Mouse (Mus musculus): ENCODE data around the gene Fau. TPM values are rescaled to one million over a fixed set of nuclear protein-coding genes. Genes with fewer than 3 reads are reported as not detected.

The Fau gene
- 831 and 861 TPM in 2 replicates for polyA plus RNA-seq (2016; fragmentation: Nextera tagmentation; extraction: Ambion mirVana)

DNA sequence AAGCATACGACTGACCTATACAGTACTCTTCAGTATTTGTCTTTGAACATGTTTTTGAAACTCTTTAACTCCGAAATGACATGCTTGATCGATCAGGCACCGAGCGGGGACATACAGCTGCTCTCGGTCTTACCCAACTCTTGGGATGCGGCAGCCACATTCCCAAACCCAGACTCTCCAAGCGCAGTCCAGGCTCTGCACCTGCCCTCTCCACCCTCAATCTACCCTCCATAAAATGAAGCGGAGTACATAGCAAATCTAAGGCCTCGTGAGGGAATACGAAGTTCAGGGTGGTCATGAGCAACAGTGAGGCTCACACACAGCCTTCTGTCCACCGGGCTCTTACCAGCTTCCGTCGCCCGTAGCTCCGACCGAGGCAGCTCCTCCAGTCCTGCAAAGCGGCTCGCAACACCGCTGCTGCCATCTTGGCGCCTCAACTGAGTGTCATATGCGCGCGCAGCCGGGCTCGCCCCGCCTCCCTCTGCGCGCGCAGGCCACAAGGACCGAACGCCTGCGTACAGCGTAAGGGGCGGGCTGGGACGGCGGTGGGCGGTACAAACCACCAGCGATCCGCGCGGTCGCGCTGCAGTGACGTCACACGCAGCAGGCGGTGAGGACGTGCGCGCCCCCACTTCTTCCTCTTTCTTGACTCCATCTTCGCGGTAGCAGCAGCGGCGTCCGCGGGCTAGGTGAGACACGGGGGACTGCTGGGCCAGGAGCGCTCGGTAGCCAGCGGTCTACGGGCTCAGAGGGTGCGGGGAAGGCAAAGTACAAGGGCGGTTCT is at the start of gene Fau, which contains the start of gene Mrpl49:
Gene Fau (plus strand): TSS at position 532 of the 784 bp plus-strand sequence.
Gene Mrpl49 (minus strand): TSS at position 473 of the 784 bp plus-strand sequence.
- peaks cover 61% of the 10 kb centered on the region for H3K36me3 ChIP-seq (replicated peaks)
- peak; percentile 99 for DNase-seq (ENCODE audit: low spot score)

DNA sequence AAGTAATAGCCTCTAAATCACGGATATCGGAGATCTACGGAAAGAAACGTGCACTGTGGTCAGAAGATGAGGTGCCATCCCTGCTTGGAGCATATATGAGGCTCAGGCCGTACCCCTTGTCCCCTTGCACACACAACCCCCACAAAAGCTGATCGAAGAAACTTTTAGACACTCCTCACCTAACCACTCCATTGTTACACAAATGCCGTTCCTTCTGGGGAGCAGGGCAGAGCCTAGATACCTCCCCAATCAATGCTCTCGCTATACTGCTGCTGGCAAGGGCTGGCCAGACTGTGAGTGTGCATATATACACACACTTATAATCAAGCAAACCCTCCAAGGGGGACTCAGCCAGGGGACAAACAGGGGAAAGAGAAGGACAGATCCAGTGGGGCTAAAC is 48.5 kb upstream of the Fau start:
- no peaks in the 10 kb centered on the region for H3K36me3 ChIP-seq (replicated peaks)
- no peaks in the 10 kb centered on the region for H3K9me3 ChIP-seq
- no peak overlapping the region for H3K4me3 ChIP-seq
- H3K27me3 ChIP-seq (replicated peaks; ENCODE audit: low read depth, poor library complexity, severe bottlenecking): peaks cover 10% of the 10 kb centered on the region
- no peak overlapping the region for H3K27ac ChIP-seq (replicated peaks)
- 74% methylated on average over 8 of the region's 8 CpGs for WGBS
- no peak for DNase-seq (ENCODE audit: low spot score)
- peaks cover 5% of the 10 kb centered on the region; the same call in 1 of the 2 replicates for H3K4me1 ChIP-seq

More for the DNA sequence above, at the start of gene Fau, which contains the start of gene Mrpl49:
- Histone ChIP-seq H3K27ac (replicated peaks) (peak within 1 kb of the TSS; percentile 90), H3K4me1 (peaks cover 37% of the 10 kb centered on the region), H3K27me3 (replicated peaks; ENCODE audit: low read depth, poor library complexity, severe bottlenecking) (no peaks in the 10 kb centered on the region), H3K9me3 (no peaks in the 10 kb centered on the region), H3K4me3 (peak within 1 kb of the TSS; percentile 70)
- under 1% methylated on average over 63 of the region's 63 CpGs for WGBS

- peaks cover 48% of the 10 kb centered on the region for H3K27me3 ChIP-seq (replicated peaks; ENCODE audit: low read depth, poor library complexity, severe bottlenecking)
- no peak overlapping the region for H3K27ac ChIP-seq (replicated peaks)
- WGBS: 86% methylated on average over 10 of the region's 10 CpGs
Measured at GRCm38 (mm10) chr19:6013691-6014090, 44.0 kb upstream of the Fau start.

GRCm38 (mm10) chr19:6014991-6015510 is 42.6 kb upstream of the Fau start:
- Histone ChIP-seq H3K9me3 (no peaks in the 10 kb centered on the region), H3K4me1 (peaks cover 24% of the 10 kb centered on the region), H3K36me3 (replicated peaks) (no peaks in the 10 kb centered on the region), H3K4me3 (peak overlapping the region; percentile 68), H3K27me3 (replicated peaks; ENCODE audit: low read depth, poor library complexity, severe bottlenecking) (peaks cover 48% of the 10 kb centered on the region), H3K27ac (replicated peaks) (peak overlapping the region; percentile 80)
- peak; percentile 63 for DNase-seq (ENCODE audit: low spot score)
- WGBS: 2% methylated on average over 18 of the region's 18 CpGs

More at GRCm38 (mm10) chr19:6013691-6014090, 44.0 kb upstream of the Fau start:
- no peaks in the 10 kb centered on the region for H3K36me3 ChIP-seq (replicated peaks)
- no peak for DNase-seq (ENCODE audit: low spot score)
- H3K4me1 ChIP-seq: peaks cover 24% of the 10 kb centered on the region
- H3K9me3 ChIP-seq: no peaks in the 10 kb centered on the region
- H3K4me3 ChIP-seq: no peak overlapping the region

DNA sequence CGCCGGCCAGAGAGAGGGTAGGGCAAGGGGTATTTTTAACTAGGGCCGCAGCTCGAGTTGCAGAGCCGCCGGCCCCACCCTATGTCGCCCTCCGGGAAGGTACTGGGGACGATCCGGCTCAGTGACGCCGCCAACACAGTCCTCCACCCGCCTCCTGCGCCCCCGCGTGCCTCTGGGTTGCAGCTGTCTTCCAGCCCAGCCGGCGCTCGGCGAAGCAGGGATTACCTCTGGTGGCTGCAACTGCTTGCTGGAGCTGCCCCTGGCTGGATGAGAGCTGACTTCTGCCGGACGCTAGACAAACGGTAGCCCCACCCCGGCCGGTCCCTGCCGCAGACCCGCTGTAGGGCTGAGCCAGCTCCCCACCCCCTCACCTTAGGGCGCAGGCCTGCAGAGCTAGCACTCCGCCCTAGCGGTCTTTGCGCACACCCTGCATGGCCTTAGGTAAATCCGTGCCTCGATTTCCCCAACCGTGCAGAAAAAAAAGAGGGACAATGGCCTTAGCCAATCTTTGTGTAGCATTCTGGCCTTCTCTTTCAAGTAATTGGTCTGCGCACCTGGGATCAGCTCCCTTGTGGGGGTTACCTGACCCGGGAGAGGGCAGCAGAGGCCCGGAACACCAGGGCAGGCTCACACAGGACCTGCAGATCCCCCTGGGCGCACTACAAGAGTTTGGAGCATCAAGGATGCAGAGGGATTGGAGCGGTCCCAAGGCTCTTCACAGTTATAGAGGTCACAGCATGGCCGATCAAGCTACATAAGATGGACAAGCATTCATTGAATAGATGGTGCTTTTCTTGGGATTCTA is 41.9 kb upstream of the Fau start, which contains the start of gene Capn1:
Gene Capn1 (minus strand): TSS at position 387 of the 805 bp plus-strand sequence.
- no peaks in the 10 kb centered on the region for H3K9me3 ChIP-seq
- DNase-seq (ENCODE audit: low spot score): peak; percentile 82
- peak within 1 kb of the TSS; percentile 68 for H3K4me3 ChIP-seq
- peaks cover 48% of the 10 kb centered on the region for H3K27me3 ChIP-seq (replicated peaks; ENCODE audit: low read depth, poor library complexity, severe bottlenecking)
- H3K27ac ChIP-seq (replicated peaks): peak within 1 kb of the TSS; percentile 80
- H3K4me1 ChIP-seq: peaks cover 24% of the 10 kb centered on the region
- H3K36me3 ChIP-seq (replicated peaks): no peaks in the 10 kb centered on the region
- WGBS: 2% methylated on average over 40 of the region's 40 CpGs

GRCm38 (mm10) chr19:6016532-6016931 is 41.1 kb upstream of the Fau start:
- Histone ChIP-seq H3K9me3 (no peaks in the 10 kb centered on the region), H3K27me3 (replicated peaks; ENCODE audit: low read depth, poor library complexity, severe bottlenecking) (peaks cover 48% of the 10 kb centered on the region), H3K27ac (replicated peaks) (no peak overlapping the region), H3K4me3 (0 out of 2 replicates have a peak overlapping the region, but pooled peaks have one; percentile 68), H3K4me1 (peaks cover 24% of the 10 kb centered on the region), H3K36me3 (replicated peaks) (no peaks in the 10 kb centered on the region)
- 42% methylated on average over 7 of the region's 7 CpGs for WGBS
- no peak for DNase-seq (ENCODE audit: low spot score)

- DNase-seq (ENCODE audit: low spot score): peak; percentile 87
- 31% methylated on average over 15 of the region's 15 CpGs for WGBS
- no peak overlapping the region for H3K27ac ChIP-seq (replicated peaks)
- H3K36me3 ChIP-seq (replicated peaks): no peaks in the 10 kb centered on the region
- H3K4me1 ChIP-seq: peaks cover 24% of the 10 kb centered on the region
- H3K9me3 ChIP-seq: no peaks in the 10 kb centered on the region
- peaks cover 45% of the 10 kb centered on the region for H3K27me3 ChIP-seq (replicated peaks; ENCODE audit: low read depth, poor library complexity, severe bottlenecking)
- H3K4me3 ChIP-seq: no peak overlapping the region
Measured at GRCm38 (mm10) chr19:6018142-6019089, 39.2 kb upstream of the Fau start.

GRCm38 (mm10) chr19:6020276-6020675 is 37.4 kb upstream of the Fau start:
- Histone ChIP-seq H3K27ac (replicated peaks) (no peak overlapping the region), H3K9me3 (no peaks in the 10 kb centered on the region), H3K36me3 (replicated peaks) (no peaks in the 10 kb centered on the region), H3K4me3 (no peak overlapping the region), H3K4me1 (peaks cover 17% of the 10 kb centered on the region), H3K27me3 (replicated peaks; ENCODE audit: low read depth, poor library complexity, severe bottlenecking) (peaks cover 30% of the 10 kb centered on the region)
- no peak for DNase-seq (ENCODE audit: low spot score)
- 57% methylated on average over 3 of the region's 3 CpGs for WGBS

GRCm38 (mm10) chr19:6023059-6023458 is 34.6 kb upstream of the Fau start:
- 67% methylated on average over 8 of the region's 8 CpGs for WGBS
- Histone ChIP-seq H3K27ac (replicated peaks) (no peak overlapping the region), H3K9me3 (no peaks in the 10 kb centered on the region), H3K27me3 (replicated peaks; ENCODE audit: low read depth, poor library complexity, severe bottlenecking) (0 out of 2 replicates have a peak, but pooled peaks cover 3% of the 10 kb centered on the region), H3K4me3 (no peak overlapping the region), H3K4me1 (peaks cover 3% of the 10 kb centered on the region; the same call in 1 of the 2 replicates), H3K36me3 (replicated peaks) (no peaks in the 10 kb centered on the region)
- no peak for DNase-seq (ENCODE audit: low spot score)

GRCm38 (mm10) chr19:6023930-6024329 is 33.7 kb upstream of the Fau start:
- 82% methylated on average over 7 of the region's 7 CpGs for WGBS
- Histone ChIP-seq H3K27me3 (replicated peaks; ENCODE audit: low read depth, poor library complexity, severe bottlenecking) (0 out of 2 replicates have a peak, but pooled peaks cover 3% of the 10 kb centered on the region), H3K4me1 (peaks cover 3% of the 10 kb centered on the region; the same call in 1 of the 2 replicates), H3K4me3 (no peak overlapping the region), H3K27ac (replicated peaks) (no peak overlapping the region), H3K36me3 (replicated peaks) (no peaks in the 10 kb centered on the region), H3K9me3 (no peaks in the 10 kb centered on the region)
- DNase-seq (ENCODE audit: low spot score): no peak

DNA sequence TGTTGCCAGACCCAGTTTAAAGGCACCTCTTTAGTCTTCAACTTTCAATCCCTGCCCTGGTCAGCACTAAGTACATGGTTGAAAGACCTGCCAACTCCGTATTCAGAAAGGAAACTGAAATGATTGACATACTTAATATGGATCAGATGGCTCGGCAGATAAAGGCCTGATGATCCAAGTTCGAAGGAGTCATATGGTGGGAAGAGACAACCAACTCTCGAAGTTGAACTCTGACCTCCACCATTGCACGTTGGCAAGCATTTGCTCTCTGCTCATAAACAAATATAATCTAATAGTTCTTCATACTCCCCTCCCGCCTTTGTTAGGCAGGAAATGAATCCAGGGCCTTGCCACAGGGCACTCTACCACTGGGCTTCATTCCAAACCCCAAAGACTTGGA is 28.7 kb upstream of the Fau start:
- H3K27me3 ChIP-seq (replicated peaks; ENCODE audit: low read depth, poor library complexity, severe bottlenecking): no peaks in the 10 kb centered on the region
- no peak overlapping the region for H3K27ac ChIP-seq (replicated peaks)
- no peaks in the 10 kb centered on the region for H3K9me3 ChIP-seq
- no peaks in the 10 kb centered on the region for H3K4me1 ChIP-seq
- no peaks in the 10 kb centered on the region for H3K36me3 ChIP-seq (replicated peaks)
- 86% methylated on average over 6 of the region's 6 CpGs for WGBS
- DNase-seq (ENCODE audit: low spot score): no peak
- no peak overlapping the region for H3K4me3 ChIP-seq

Measured in embryonic facial prominence, embryonic 10.5 days (tissue).